Mouse (Mus musculus) lung, postnatal 36 days (tissue): ENCODE measurements around the gene Psmb4.
"Not testable (repeated sequence)": the region's sequence is repeated elsewhere in the genome, so short reads cannot be mapped to it uniquely, and the experiment has no call there.

Source experiments
- DNase-seq: peaks from one replicate; pipeline ENCODE4 v3.0.0; 2022; ENCODE audit warnings: mixed read lengths

Gene Psmb4

GRCm38 (mm10) chr3:94886316-94887224 lies at the start of gene Psmb4:
Gene Psmb4, minus strand, starts transcription at chr3:94886961.
- peak; percentile 94 for DNase-seq

GRCm38 (mm10) chr3:94936147-94936546 lies 49.4 kb upstream of the Psmb4 start:
- not testable (repeated sequence) for DNase-seq

GRCm38 (mm10) chr3:94935332-94935731 lies 48.6 kb upstream of the Psmb4 start:
- DNase-seq, result peak; percentile 87

GRCm38 (mm10) chr3:94934564-94934963 lies 47.8 kb upstream of the Psmb4 start:
- not testable (repeated sequence) for DNase-seq

GRCm38 (mm10) chr3:94933604-94934003 lies 46.8 kb upstream of the Psmb4 start:
- not testable (repeated sequence) for DNase-seq

GRCm38 (mm10) chr3:94932809-94933564 lies 46.2 kb upstream of the Psmb4 start, which contains the start of gene Selenbp1:
Gene Selenbp1, plus strand, starts transcription at chr3:94933056.
- peak; percentile 95 for DNase-seq

GRCm38 (mm10) chr3:94932279-94932678 lies 45.5 kb upstream of the Psmb4 start:
- not testable (repeated sequence) for DNase-seq

GRCm38 (mm10) chr3:94931427-94932082 lies 44.8 kb upstream of the Psmb4 start:
- not testable (repeated sequence) for DNase-seq

GRCm38 (mm10) chr3:94930386-94931266 lies 43.9 kb upstream of the Psmb4 start:
- peak; percentile 56 for DNase-seq

GRCm38 (mm10) chr3:94928979-94929378 lies 42.2 kb upstream of the Psmb4 start:
- DNase-seq, result not testable (repeated sequence)

GRCm38 (mm10) chr3:94926301-94926736 lies 39.6 kb upstream of the Psmb4 start:
- DNase-seq, result not testable (repeated sequence)

- DNase-seq, result no peak
Observed at GRCm38 (mm10) chr3:94924688-94925087, 37.9 kb upstream of the Psmb4 start.

GRCm38 (mm10) chr3:94922333-94922732 lies 35.6 kb upstream of the Psmb4 start:
- no peak for DNase-seq

- DNase-seq, result no peak
Observed at GRCm38 (mm10) chr3:94921104-94921503, 34.3 kb upstream of the Psmb4 start.

- no peak for DNase-seq
Observed at GRCm38 (mm10) chr3:94918845-94919244, 32.1 kb upstream of the Psmb4 start.

- DNase-seq, result peak; percentile 85
Observed at GRCm38 (mm10) chr3:94917816-94918361, 31.1 kb upstream of the Psmb4 start.

- DNase-seq, result peak; percentile 72
Observed at GRCm38 (mm10) chr3:94915903-94916741, 29.4 kb upstream of the Psmb4 start.

GRCm38 (mm10) chr3:94913801-94914200 lies 27.0 kb upstream of the Psmb4 start:
- peak; percentile 80 for DNase-seq

- peak; percentile 84 for DNase-seq
Observed at GRCm38 (mm10) chr3:94911050-94911693, 24.4 kb upstream of the Psmb4 start.

GRCm38 (mm10) chr3:94906482-94906881 lies 19.7 kb upstream of the Psmb4 start:
- DNase-seq, result no peak
